Mouse (Mus musculus) adrenal gland, postnatal 14 days (tissue): Measurements from ENCODE around the gene Mcat. TPM values are rescaled to one million over a fixed set of nuclear protein-coding genes. Genes with fewer than 3 reads are reported as not detected.

Source experiments
- DNase-seq: peaks from one replicate; pipeline ENCODE4 v3.0.0; 2021; ENCODE audit warnings: mixed read lengths
- total RNA-seq: library from RNA; stranded (reverse); gene quantifications from 2 replicates; pipeline ENCODE4 v1.2.3, GENCODE M21; 2021

Mcat gene
- total RNA-seq, 1 experiment from 2014 or later = 34.6 TPM

GRCm38 (mm10) chr15:83538855-83539254, 24.7 kb downstream of the Mcat start:
- no peak for DNase-seq

GRCm38 (mm10) chr15:83535890-83536231, 27.7 kb downstream of the Mcat start:
- no peak for DNase-seq

- peak; percentile 69 for DNase-seq
Measured at GRCm38 (mm10) chr15:83534960-83535889, 28.4 kb downstream of the Mcat start.

- no peak for DNase-seq
Measured at GRCm38 (mm10) chr15:83532606-83533005, 31.0 kb downstream of the Mcat start.

GRCm38 (mm10) chr15:83531961-83532469, 31.6 kb downstream of the Mcat start:
- DNase-seq = no peak

GRCm38 (mm10) chr15:83530688-83531087, 32.9 kb downstream of the Mcat start:
- DNase-seq = no peak

GRCm38 (mm10) chr15:83530233-83530632, 33.4 kb downstream of the Mcat start:
- peak; percentile 53 for DNase-seq

GRCm38 (mm10) chr15:83529765-83530164, 33.8 kb downstream of the Mcat start:
- DNase-seq = peak; percentile 63

- no peak for DNase-seq
Measured at GRCm38 (mm10) chr15:83528892-83529291, 34.7 kb downstream of the Mcat start.

- DNase-seq = no peak
Measured at GRCm38 (mm10) chr15:83527747-83528146, 35.8 kb downstream of the Mcat start.

GRCm38 (mm10) chr15:83527092-83527437, 36.5 kb downstream of the Mcat start:
- no peak for DNase-seq

GRCm38 (mm10) chr15:83526424-83527091, 37.0 kb downstream of the Mcat start, which contains the start of gene Bik:
Bik (plus strand) TSS chr15:83526862.
- DNase-seq = peak; percentile 73

GRCm38 (mm10) chr15:83524333-83524729, 39.3 kb downstream of the Mcat start:
- DNase-seq = no peak

- DNase-seq = no peak
Measured at GRCm38 (mm10) chr15:83523638-83524332, 39.8 kb downstream of the Mcat start.

GRCm38 (mm10) chr15:83523196-83523595, 40.4 kb downstream of the Mcat start:
- DNase-seq = peak; percentile 64

- no peak for DNase-seq
Measured at GRCm38 (mm10) chr15:83520861-83521382, 42.7 kb downstream of the Mcat start.

GRCm38 (mm10) chr15:83518215-83519048, 45.2 kb downstream of the Mcat start:
- DNase-seq = peak; percentile 81

GRCm38 (mm10) chr15:83515018-83515417, 48.6 kb downstream of the Mcat start:
- DNase-seq = no peak

GRCm38 (mm10) chr15:83512489-83513281, 50.9 kb downstream of the Mcat start:
- DNase-seq = no peak

GRCm38 (mm10) chr15:83510805-83511405, 52.7 kb downstream of the Mcat start, which contains the start of gene Ttll1:
Ttll1 (minus strand) TSS chr15:83510893.
- peak; percentile 97 for DNase-seq
